Mouse (Mus musculus) subcutaneous adipose tissue, adult 2 months (tissue): ENCODE measurements around the gene Gm21988. TPM values are rescaled to one million over a fixed set of nuclear protein-coding genes. Genes with fewer than 3 reads are reported as not detected.

Source experiments
- polyA plus RNA-seq: library from polyadenylated mRNA; depleted of rRNA; stranded (reverse); fragments of >200 nt; gene quantifications from 2 replicates; pipeline ENCODE4 v1.2.3, GENCODE M21; 2012; ENCODE audit warnings: low replicate concordance; rRNA removed

Gm21988 gene
- 8.0 and 8.3 TPM in 2 replicates for polyA plus RNA-seq

DNA sequence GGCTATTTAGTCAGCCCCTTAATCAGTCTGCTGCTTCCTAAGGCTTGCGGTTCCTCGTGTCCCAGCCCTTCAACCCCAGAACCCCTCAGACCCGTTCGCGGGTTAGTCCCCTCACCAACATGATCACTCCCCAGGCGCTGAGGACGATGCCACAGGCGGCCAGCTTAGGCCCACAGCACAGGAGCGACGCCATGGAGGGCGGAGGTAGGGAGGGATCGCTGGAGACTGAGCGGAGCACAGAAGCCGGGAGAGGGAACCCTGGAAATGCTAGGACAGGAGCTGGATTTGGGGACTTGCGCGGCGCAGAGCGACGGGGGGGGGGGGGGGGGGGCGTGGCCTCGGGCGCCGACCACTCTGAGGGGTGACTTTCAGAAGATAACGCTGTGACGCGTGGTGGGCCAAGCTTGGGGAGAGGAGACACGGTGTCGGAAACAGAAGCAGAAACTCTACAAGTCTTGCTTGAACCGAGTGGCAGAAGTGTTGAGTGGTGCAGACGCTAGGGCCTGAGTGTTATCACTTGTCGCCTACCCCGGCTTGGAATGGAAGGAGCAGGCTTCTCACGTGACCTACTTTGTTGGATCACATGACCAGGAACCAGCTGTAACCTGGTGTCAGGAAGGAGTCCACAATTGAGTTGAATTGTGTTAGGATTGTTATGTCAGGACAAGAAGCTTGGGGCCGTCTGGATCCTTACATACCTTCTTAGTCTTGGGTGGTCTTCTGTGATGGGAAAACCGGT is at the start of gene Gm21988, which contains the start of gene Rnasek:
TSS of gene Gm21988 (minus strand) at position 290 of the 739 bp plus-strand sequence.
TSS of gene Rnasek (minus strand) at position 302 of the 739 bp plus-strand sequence.

DNA sequence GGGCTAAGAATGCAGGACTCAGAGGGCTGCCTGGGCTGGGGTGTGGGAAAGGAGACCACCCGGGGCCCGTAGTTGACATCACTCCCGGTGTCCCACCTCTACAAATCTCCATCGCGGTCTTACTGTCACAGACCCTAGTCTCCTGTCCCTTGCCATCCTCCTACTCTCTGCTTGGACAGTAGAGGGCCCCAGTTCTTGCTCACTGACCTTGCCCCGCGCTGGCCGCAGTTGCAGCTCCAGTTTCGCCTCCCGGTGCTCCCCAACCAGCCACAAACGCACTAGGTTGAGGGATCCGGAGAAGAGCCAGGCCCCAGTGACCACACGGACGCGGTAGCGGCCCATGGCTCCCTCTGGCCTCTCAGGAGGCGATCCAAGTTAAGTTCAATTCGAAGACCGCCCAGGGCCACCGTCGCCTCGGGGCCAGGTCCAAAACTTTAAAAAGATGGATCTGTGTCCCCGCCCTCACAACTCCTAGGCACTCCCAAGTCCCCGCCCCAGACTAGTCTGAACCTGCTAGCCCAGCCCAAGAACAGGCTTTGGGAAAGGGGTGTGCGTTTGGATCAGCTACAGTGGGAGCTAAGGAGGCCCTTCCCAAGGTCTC is 15.4 kb upstream of the Gm21988 start, which contains the start of gene Alox12:
TSS of gene Alox12 (minus strand) at position 423 of the 601 bp plus-strand sequence.

DNA sequence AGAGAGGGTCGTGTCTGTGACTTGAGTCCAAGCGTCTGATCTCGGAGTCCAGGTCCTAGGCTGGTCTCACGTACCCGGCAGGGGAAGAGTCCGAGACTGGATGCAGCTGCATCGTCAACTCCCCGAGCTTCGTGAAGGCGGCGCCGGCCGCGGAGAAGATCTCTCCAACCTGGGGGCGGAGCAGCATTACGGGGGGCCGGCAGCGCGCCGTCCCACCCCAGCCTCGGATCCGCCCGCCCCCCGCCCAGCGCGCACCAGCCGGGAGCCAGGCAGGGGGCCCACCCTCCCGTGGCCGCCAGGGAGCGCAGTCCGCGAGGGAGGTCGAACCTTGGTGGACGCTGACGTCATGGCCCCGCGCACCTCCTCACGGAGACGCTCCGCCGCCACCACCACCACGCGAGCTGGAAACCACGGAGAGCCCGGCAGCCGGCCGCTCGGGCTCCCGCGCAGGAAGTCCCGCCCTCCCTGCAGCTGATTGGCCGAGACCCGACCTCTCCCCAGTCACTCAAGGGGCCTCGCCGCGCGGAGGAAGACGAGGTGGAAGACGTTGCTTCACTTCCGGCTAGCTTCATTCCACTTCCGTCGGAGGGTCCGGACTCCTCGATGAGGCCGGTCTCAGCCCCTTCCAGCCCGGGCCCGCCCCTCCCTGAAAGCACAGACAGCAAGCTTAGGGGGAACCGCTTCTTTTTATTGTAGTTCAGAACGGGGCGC is 2.0 kb downstream of the Gm21988 start, which contains the start of gene 0610010K14Rik:
TSS of gene 0610010K14Rik (minus strand) at position 458 of the 711 bp plus-strand sequence.

DNA sequence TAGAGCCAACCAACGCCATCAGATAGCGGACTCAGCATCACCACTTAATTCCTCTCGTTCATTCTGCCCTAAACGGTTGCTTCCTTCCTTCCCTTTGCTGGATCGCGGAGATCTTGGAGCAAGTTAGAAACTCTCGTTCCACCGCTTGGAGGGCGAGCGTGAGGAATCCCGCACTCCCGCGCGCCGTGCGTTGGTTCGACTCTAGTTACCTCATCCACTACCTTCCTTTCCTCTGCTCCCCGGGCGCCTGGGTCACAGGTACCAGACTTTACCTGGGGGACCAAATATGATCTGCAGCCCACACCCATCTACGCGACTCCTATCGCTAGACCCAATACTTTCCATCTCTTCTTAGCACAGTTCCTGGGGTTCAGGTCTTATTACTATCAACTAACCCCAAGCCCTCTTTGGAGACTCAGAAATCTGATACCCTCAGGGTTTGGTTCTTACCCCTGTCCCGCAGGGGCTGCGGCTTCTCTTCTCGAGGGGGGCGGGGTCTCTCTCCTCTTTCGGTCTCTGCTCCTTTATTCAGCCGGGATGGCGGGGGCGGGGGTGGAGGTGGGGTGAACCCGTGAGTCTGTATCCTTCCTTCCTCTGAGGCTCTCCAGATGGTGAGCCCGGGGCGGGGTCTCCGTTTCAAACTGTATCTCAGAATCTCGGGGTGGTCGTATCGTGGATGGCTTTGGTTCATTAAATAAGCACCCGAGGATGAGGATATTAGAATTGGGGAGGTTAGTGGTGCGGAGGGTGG is 10.2 kb downstream of the Gm21988 start, which contains the start of gene Bcl6b:
TSS of gene Bcl6b (minus strand) at position 539 of the 751 bp plus-strand sequence.

DNA sequence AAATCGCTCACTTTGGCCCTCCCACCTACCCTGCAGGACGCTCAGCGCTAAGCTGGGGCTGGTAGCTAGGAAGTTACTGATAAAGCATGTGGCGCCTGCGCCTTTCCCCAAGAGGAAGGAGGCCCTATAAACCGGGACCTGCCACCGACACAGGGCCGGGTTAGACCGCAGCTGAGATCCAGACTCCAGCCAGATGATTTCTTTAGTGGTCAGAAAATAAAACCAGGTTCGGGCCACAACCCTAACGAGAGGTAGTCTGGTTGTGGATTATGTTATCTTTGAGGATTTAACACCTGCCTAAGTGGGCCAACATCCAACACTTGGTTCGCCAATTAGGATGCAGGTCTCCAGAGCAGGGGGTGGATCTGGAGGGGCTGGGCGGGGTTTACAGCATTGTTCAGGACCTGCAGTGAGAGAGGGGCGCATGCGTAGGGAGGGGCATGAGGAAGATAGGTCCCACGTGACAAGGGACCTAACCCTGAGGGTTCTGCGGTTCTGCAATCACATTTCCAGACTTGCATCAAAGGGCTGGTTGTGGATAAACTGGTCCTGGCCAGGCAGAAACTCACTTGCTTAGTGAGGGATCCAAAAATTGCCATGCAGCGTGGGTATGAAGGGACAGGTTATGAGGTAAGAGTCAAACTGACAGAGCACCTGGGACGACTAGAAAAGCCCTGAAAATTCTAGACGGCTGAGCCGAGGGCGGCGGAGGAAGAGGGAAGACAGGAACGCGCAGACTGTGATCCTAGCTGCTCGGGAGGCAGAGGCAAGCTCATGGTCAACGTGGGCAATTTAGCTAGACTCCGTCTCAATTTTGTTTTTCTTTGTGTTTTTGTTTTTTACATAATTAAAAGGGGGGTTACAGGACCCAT is 18.7 kb downstream of the Gm21988 start, which contains the start of gene Slc16a13:
TSS of gene Slc16a13 (minus strand) at position 334 of the 872 bp plus-strand sequence.

DNA sequence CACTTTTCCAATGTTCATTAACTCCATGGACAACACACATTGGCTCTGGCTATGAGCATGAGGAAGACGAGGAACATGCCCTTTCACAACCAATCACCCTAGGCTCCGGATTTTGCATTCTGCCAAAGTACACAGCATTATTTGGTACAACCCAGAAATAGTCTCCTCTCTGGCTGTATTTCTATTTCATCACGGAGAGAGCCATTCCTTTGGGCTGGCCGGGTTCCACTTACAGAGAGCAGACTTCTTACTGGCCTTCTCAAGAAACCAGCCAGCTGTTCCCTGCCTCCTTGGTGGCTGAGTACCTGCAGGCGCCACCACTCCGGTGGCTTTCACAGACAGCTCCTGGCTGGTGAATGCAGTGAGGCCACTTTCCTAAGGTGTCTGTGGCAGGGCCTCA is 27.2 kb downstream of the Gm21988 start, which contains the start of gene Slc16a11:
TSS of gene Slc16a11 (plus strand) at position 330 of the 400 bp plus-strand sequence.

Other genes with a start within 250 kb of the Gm21988 start
- gene Gabarap, start 248.7 kb downstream of the Gm21988 start, polyA plus RNA-seq, result 566 and 640 TPM in 2 replicates
- gene Phf23, start 244.1 kb downstream of the Gm21988 start, polyA plus RNA-seq, result 17.1 and 38.9 TPM in 2 replicates
- 9.4 and 27.1 TPM in 2 replicates for gene Dvl2, start 239.2 kb downstream of the Gm21988 start, polyA plus RNA-seq
- gene Acadvl, start 224.4 kb downstream of the Gm21988 start, polyA plus RNA-seq, result 153 and 251 TPM in 2 replicates
- 16.9 and 56.2 TPM in 2 replicates for gene Dlg4, start 222.9 kb downstream of the Gm21988 start, polyA plus RNA-seq
- gene Asgr1, start 185.7 kb downstream of the Gm21988 start, polyA plus RNA-seq, result 0.13 and 0.24 TPM in 2 replicates
- gene Asgr2, start 147.2 kb downstream of the Gm21988 start, polyA plus RNA-seq, result 1.3 and 5.5 TPM in 2 replicates
- 25.4 and 35.8 TPM in 2 replicates for gene Mgl2, start 109.5 kb downstream of the Gm21988 start, polyA plus RNA-seq
- gene Clec10a, start 83.6 kb downstream of the Gm21988 start, polyA plus RNA-seq, result 32.3 and 46.6 TPM in 2 replicates
- gene Slc16a11, start 27.1 kb downstream of the Gm21988 start, polyA plus RNA-seq, result 3.5 and 5.8 TPM in 2 replicates
- 4.4 and 8.0 TPM in 2 replicates for gene Slc16a13, start 18.8 kb downstream of the Gm21988 start, polyA plus RNA-seq
- gene Bcl6b, start 10.0 kb downstream of the Gm21988 start, polyA plus RNA-seq, result 15.2 and 24.6 TPM in 2 replicates
- gene 0610010K14Rik, start 1.9 kb downstream of the Gm21988 start, polyA plus RNA-seq, result 56.7 and 89.9 TPM in 2 replicates
- gene Rnasek, start within 50 bp of the Gm21988 start, polyA plus RNA-seq, result 223 and 400 TPM in 2 replicates
- 2.5 and 7.8 TPM in 2 replicates for gene Alox12, start 15.5 kb upstream of the Gm21988 start, polyA plus RNA-seq
- gene Alox12e, start 82.8 kb upstream of the Gm21988 start, polyA plus RNA-seq, result 0.19 and 16.2 TPM in 2 replicates
- 2.7 and 62.7 TPM in 2 replicates for gene Alox15, start 112.2 kb upstream of the Gm21988 start, polyA plus RNA-seq
- 20.8 and 30.6 TPM in 2 replicates for gene Pelp1, start 170.2 kb upstream of the Gm21988 start, polyA plus RNA-seq
- 59.2 and 84.6 TPM in 2 replicates for gene Arrb2, start 192.8 kb upstream of the Gm21988 start, polyA plus RNA-seq
- 25.2 and 25.9 TPM in 2 replicates for gene Med11, start 212.1 kb upstream of the Gm21988 start, polyA plus RNA-seq
- 6.1 and 13.8 TPM in 2 replicates for gene Zmynd15, start 219.6 kb upstream of the Gm21988 start, polyA plus RNA-seq
- 22.2 and 63.5 TPM in 2 replicates for gene Cxcl16, start 220.2 kb upstream of the Gm21988 start, polyA plus RNA-seq